Mouse (Mus musculus) kidney, adult 2 months (tissue): ENCODE measurements around the gene Gm8994.

Experiments
- CTCF ChIP-seq: fragments of 200-500 bp; conservative IDR thresholded peaks from 2 replicates; pipeline ENCODE4 v1.5.1; 2011; ENCODE audit warnings: low read depth, mild to moderate bottlenecking, control low read depth, low read length, moderate library complexity, mixed read lengths; ENCODE audit not compliant: insufficient read depth, insufficient read length
- POLR2A ChIP-seq: fragments of 200-500 bp; IDR thresholded peaks from one replicate; pipeline ENCODE4 v1.6.1; 2011; ENCODE audit warnings: low read depth, low read length, control low read depth

DNA sequence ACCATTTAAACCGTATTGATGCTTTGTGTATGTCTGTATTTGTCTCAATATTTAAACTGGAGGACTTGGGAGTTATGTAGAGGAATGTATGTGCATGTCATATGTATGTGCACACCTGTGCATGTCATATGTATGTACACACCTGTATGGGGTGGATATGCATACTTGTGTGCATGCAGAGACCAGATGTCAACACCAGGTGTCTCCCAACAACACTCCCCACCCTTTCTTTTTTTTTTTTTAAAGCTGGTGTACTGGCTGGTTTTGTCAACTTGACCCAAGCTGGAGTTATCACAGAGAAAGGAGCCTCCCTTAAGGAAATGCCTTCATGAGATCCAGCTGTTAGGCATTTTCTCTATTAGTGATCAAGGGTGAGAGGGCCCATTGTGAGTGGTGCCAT lies 13.8 kb downstream of the Gm8994 start:
- TF ChIP-seq POLR2A, result no peak
- no peak for TF ChIP-seq CTCF
